Mouse (Mus musculus): ENCODE data around the gene Mark1.
A peak's percentile ranks its signal among the peaks of the same experiment; 100 is the strongest.

The Mark1 gene

GRCm38 (mm10) chr1:184851741-184852618, 147.4 kb downstream of the Mark1 start:
- peak; percentile 64 to 76 for DNase-seq (ENCODE audit: low spot score in 2 of 2)

GRCm38 (mm10) chr1:184851166-184851565, 148.2 kb downstream of the Mark1 start:
- no peak for DNase-seq (ENCODE audit: low spot score in 2 of 2)

- DNase-seq (ENCODE audit: low spot score in 2 of 2), result no peak
These were observed 152.4 kb downstream of the Mark1 start for GRCm38 (mm10) chr1:184846973-184847372.
